Comparison of ENCODE assay signal across 10 mouse cellular contexts in genomic region chr8:9309456-9309855, GRCm38 (mm10).
A peak's percentile ranks its signal among the peaks of the same experiment; 100 is the strongest.
DNase-seq lines count a peak whose midpoint lies in the region; ATAC-seq and TF ChIP-seq lines count a peak whose summit lies in the region.
"Had no signal": no experiment of that assay in that cellular context is flagged by ENCODE, and none has a peak within 500 bp of the region (broad histone marks: within the 10 kb centered on the region; RNA-seq: fewer than 3 reads in every experiment).

No protein-coding gene starts in this region.

- H3K36me3 ChIP-seq in forebrain, embryonic 10.5 days (replicated peaks), result no peaks in the 10 kb centered on the region
- H3K36me3 ChIP-seq in forebrain, embryonic 16.5 days (ENCODE audit: control insufficient read depth, insufficient read depth), result no peaks in the 10 kb centered on the region
- H3K36me3 ChIP-seq in lung, embryonic 14.5 days (ENCODE audit: insufficient read depth), result no peaks in the 10 kb centered on the region
- no peaks in the 10 kb centered on the region for H3K36me3 ChIP-seq in intestine, embryonic 15.5 days

- no peak overlapping the region for H3K9ac ChIP-seq in forebrain, embryonic 16.5 days (replicated peaks; ENCODE audit: low read depth, low read length)
- H3K9ac ChIP-seq in lung, embryonic 14.5 days, result no peak overlapping the region
- no peak overlapping the region for H3K9ac ChIP-seq in intestine, embryonic 15.5 days

- DNase-seq in forebrain, embryonic 10.5 days (ENCODE audit: extremely low spot score, low spot score), result peak; percentile 39
- DNase-seq in lung, embryonic 14.5 days, result peak; percentile 90
- DNase-seq in lung, postnatal 36 days, result no peak
- DNase-seq in embryo, embryonic 11 days, result peak; percentile 81
- DNase-seq in ovary, postnatal 14 days (ENCODE audit: low spot score), result peak; percentile 15
- DNase-seq: gastrocnemius, adult 2 months had no signal

- 0 out of 2 replicates have a peak, but pooled peaks cover 4% of the 10 kb centered on the region for H3K9me3 ChIP-seq in forebrain, embryonic 10.5 days
- no peaks in the 10 kb centered on the region for H3K9me3 ChIP-seq in forebrain, embryonic 16.5 days (ENCODE audit: control insufficient read depth, low read length)
- no peaks in the 10 kb centered on the region for H3K9me3 ChIP-seq in lung, embryonic 14.5 days (ENCODE audit: low read depth, low read length)
- no peaks in the 10 kb centered on the region for H3K9me3 ChIP-seq in intestine, embryonic 15.5 days

- no peak for ATAC-seq in forebrain, embryonic 16.5 days
- ATAC-seq in lung, embryonic 14.5 days (ENCODE audit: insufficient read depth), result no peak
- ATAC-seq in intestine, embryonic 15.5 days, result no peak
- ATAC-seq in erythroblast, adult 5-6 weeks (replicated peaks; ENCODE audit: low FRiP score, poor library complexity, severe bottlenecking), result no peak

- H3K4me3 ChIP-seq in forebrain, embryonic 10.5 days, result no peak overlapping the region
- H3K4me3 ChIP-seq in forebrain, embryonic 16.5 days (replicated peaks; ENCODE audit: low read length), result no peak overlapping the region
- H3K4me3 ChIP-seq in lung, embryonic 14.5 days (ENCODE audit: low read depth, low read length), result no peak overlapping the region
- H3K4me3 ChIP-seq in intestine, embryonic 15.5 days (replicated peaks), result no peak overlapping the region
- H3K4me3 ChIP-seq: gastrocnemius, adult 2 months; megakaryocyte, embryonic 14.5 days had no signal

- TF ChIP-seq CTCF in lung, embryonic 14.5 days (IDR thresholded peaks at IDR 0.05; ENCODE audit: low read depth), result no peak

- WGBS in forebrain, embryonic 10.5 days, result 40% methylated on average over 8 of the region's 8 CpGs
- 36% methylated on average over 8 of the region's 8 CpGs for WGBS in forebrain, embryonic 16.5 days
- 25% methylated on average over 8 of the region's 8 CpGs for WGBS in lung, embryonic 14.5 days
- WGBS in intestine, embryonic 15.5 days, result 25% methylated on average over 8 of the region's 8 CpGs

- no peak overlapping the region for H3K27ac ChIP-seq in forebrain, embryonic 10.5 days
- H3K27ac ChIP-seq in forebrain, embryonic 16.5 days (ENCODE audit: low read length), result no peak overlapping the region
- H3K27ac ChIP-seq in lung, embryonic 14.5 days (ENCODE audit: low read depth), result no peak overlapping the region
- no peak overlapping the region for H3K27ac ChIP-seq in intestine, embryonic 15.5 days
- H3K27ac ChIP-seq: gastrocnemius, adult 2 months had no signal

- no peak overlapping the region for H3K4me2 ChIP-seq in forebrain, embryonic 16.5 days (ENCODE audit: low read length)
- H3K4me2 ChIP-seq in lung, embryonic 14.5 days, result no peak overlapping the region
- H3K4me2 ChIP-seq in intestine, embryonic 15.5 days (replicated peaks), result no peak overlapping the region

- H3K27me3 ChIP-seq in forebrain, embryonic 10.5 days (ENCODE audit: poor library complexity, severe bottlenecking), result no peaks in the 10 kb centered on the region
- H3K27me3 ChIP-seq in forebrain, embryonic 16.5 days (replicated peaks; ENCODE audit: control insufficient read depth, insufficient read depth, low read length), result no peaks in the 10 kb centered on the region
- H3K27me3 ChIP-seq in lung, embryonic 14.5 days (ENCODE audit: insufficient read depth, low read length), result no peaks in the 10 kb centered on the region
- H3K27me3 ChIP-seq in intestine, embryonic 15.5 days (replicated peaks), result no peaks in the 10 kb centered on the region
- H3K27me3 ChIP-seq: megakaryocyte, embryonic 14.5 days had no signal

- no peaks in the 10 kb centered on the region for H3K4me1 ChIP-seq in forebrain, embryonic 10.5 days
- no peaks in the 10 kb centered on the region for H3K4me1 ChIP-seq in forebrain, embryonic 16.5 days (replicated peaks; ENCODE audit: control insufficient read depth, insufficient read depth, low read length)
- no peaks in the 10 kb centered on the region for H3K4me1 ChIP-seq in lung, embryonic 14.5 days (ENCODE audit: insufficient read depth)
- no peaks in the 10 kb centered on the region for H3K4me1 ChIP-seq in intestine, embryonic 15.5 days (replicated peaks)
